Mouse (Mus musculus) bone marrow macrophage, adult 2 months (primary cell): Measurements from ENCODE around the gene Lama1. TPM values are rescaled to one million over a fixed set of nuclear protein-coding genes. Genes with fewer than 3 reads are reported as not detected.
"Not testable (repeated sequence)": the region's sequence is repeated elsewhere in the genome, so short reads cannot be mapped to it uniquely, and the experiment has no call there.

Source experiments
- H3K27ac ChIP-seq: 2 replicates; pipeline ENCODE4 v1.5.1; 2012; ENCODE audit warnings: low read depth, low read length; ENCODE audit not compliant: insufficient read depth
- H3K4me1 ChIP-seq: 2 replicates; pipeline ENCODE4 v1.6.1; 2012; ENCODE audit warnings: low read length; ENCODE audit not compliant: control insufficient read depth, insufficient read depth
- H3K4me3 ChIP-seq: 2 replicates; pipeline ENCODE4 v1.5.1; 2012; ENCODE audit warnings: mild to moderate bottlenecking, low read length, moderate library complexity; ENCODE audit not compliant: insufficient read depth
- CTCF ChIP-seq: IDR thresholded peaks from 2 replicates; pipeline ENCODE4 v1.5.1; 2012; ENCODE audit warnings: low read depth, mild to moderate bottlenecking, low read length, moderate library complexity
- POLR2A ChIP-seq: IDR thresholded peaks from 2 replicates; pipeline ENCODE4 v1.6.1; 2012; ENCODE audit warnings: mild to moderate bottlenecking, low read depth, low read length, borderline replicate concordance
- polyA plus RNA-seq: library from polyadenylated mRNA; stranded (reverse); fragments of >200 nt; gene quantifications from 2 replicates; pipeline ENCODE4 v1.2.4, GENCODE M21; 2012; ENCODE audit not compliant: missing spikeins, insufficient read depth, insufficient read length

Gene Lama1
- polyA plus RNA-seq, 1 experiment, result not detected

DNA sequence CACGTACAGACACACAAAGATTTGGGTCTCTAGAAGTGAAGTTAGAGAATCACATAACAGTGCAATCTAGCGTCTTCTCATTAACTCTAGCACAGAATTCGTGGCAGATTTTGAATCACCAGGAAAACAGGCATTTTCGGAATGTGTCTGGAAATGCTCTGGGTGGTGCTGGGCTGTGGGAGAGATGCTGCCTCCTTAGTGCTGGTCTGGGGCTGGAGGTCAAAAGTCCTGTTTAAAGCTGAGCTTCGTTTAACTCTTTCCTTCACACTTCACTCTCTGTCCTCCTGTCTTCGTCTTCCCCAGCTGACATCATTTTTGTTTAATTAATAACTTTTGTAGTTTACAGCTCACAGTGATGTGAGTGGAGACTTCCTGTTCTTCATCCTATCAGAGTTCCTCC is 38.7 kb downstream of the Lama1 start:
- Histone ChIP-seq H3K4me3 (no peak overlapping the region), H3K4me1 (no peaks in the 10 kb centered on the region), H3K27ac (no peak overlapping the region)
- TF ChIP-seq CTCF (no peak), POLR2A (no peak)

GRCm38 (mm10) chr17:67741229-67741628 is 44.2 kb downstream of the Lama1 start:
- H3K4me1 ChIP-seq, result not testable (repeated sequence)

DNA sequence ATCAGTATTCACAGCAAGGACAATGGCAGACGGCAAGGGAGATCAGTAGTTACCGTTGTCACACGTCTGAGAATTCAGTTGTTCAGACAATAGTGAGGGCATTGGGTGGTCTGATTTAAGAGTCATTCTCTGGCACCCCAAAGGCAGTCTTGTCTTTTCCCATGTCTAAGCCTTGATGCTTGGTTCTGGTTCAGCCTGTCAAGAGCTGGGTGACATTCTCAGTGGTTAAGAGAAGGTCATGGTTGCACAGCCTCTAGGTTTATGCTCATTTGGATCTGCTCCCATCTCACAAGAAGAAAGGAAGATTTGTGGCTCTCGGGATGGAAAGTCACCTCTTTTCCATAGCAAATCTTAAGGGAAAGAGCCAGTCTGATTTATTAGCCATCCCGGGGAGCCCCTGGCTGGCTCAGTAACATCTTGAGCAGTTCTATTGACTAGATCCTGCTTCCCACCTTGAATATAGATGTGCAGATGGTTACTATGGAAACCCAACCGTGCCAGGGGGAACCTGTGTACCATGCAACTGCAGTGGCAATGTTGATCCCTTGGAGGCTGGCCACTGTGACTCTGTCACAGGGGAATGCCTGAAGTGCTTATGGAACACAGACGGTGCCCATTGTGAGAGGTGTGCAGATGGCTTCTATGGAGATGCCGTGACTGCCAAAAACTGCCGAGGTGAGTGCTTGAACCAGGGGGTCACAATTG is 67.3 kb downstream of the Lama1 start:
- no peak overlapping the region for H3K27ac ChIP-seq
- no peaks in the 10 kb centered on the region for H3K4me1 ChIP-seq
- TF ChIP-seq POLR2A (no peak), CTCF (no peak)
- no peak overlapping the region for H3K4me3 ChIP-seq

More at GRCm38 (mm10) chr17:67741229-67741628, 44.2 kb downstream of the Lama1 start:
- H3K27ac ChIP-seq, H3K4me3 ChIP-seq: not testable (repeated sequence)

DNA sequence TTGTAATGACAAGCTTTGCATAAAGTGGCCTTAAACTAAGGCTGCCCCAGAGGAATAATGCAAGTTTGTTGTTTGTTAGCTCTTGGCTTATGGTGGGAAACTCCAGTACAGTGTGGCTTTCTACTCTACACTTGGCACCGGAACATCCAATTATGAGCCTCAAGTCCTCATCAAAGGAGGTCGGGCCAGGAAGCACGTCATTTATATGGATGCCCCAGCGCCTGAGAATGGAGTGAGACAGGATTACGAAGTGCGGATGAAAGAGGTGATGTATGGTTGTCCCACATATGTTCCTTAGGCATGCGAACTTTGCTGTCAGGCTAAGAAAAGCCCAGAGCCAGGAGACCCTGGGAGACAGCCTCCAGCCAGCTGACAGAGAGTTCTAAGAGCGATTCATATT is 76.5 kb downstream of the Lama1 start:
- H3K27ac ChIP-seq, result no peak overlapping the region
- no peak overlapping the region for H3K4me3 ChIP-seq
- H3K4me1 ChIP-seq, result no peaks in the 10 kb centered on the region
- no peak for TF ChIP-seq CTCF
- TF ChIP-seq POLR2A, result no peak

GRCm38 (mm10) chr17:67776764-67777163 is 79.7 kb downstream of the Lama1 start:
- no peak for TF ChIP-seq POLR2A
- no peak for TF ChIP-seq CTCF
- Histone ChIP-seq H3K4me1 (no peaks in the 10 kb centered on the region), H3K4me3 (no peak overlapping the region), H3K27ac (no peak overlapping the region)

DNA sequence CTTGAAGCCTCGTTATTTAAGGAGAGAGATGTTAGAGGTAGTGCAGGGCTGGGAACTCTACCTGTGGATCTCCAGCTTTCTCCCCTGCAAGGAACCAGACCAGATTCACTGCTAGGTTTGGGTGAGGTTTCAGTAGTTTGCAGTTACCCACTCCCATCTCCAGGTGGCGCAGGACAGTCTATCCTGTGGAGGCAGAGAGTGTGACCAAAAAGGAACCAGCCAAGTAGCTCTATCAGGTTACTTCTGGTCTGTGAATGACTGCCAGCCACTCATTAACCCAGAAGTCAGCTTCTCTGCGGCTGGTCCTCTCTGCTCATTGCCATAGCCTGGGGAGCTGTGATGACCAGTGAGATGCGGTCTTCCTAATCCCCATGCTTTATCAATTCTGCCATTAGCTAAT is 82.8 kb downstream of the Lama1 start:
- Histone ChIP-seq H3K4me3 (no peak overlapping the region), H3K27ac (no peak overlapping the region)
- no peak for TF ChIP-seq CTCF
- no peak for TF ChIP-seq POLR2A

GRCm38 (mm10) chr17:67791091-67791490 is 94.0 kb downstream of the Lama1 start:
- no peak for TF ChIP-seq POLR2A
- no peak for TF ChIP-seq CTCF
- no peak overlapping the region for H3K4me3 ChIP-seq
- no peak overlapping the region for H3K27ac ChIP-seq
- no peaks in the 10 kb centered on the region for H3K4me1 ChIP-seq

More for the DNA sequence above, 82.8 kb downstream of the Lama1 start:
- no peaks in the 10 kb centered on the region for H3K4me1 ChIP-seq

GRCm38 (mm10) chr17:67809171-67809570 is 112.1 kb downstream of the Lama1 start:
- no peaks in the 10 kb centered on the region for H3K4me1 ChIP-seq
- TF ChIP-seq CTCF, result no peak
- TF ChIP-seq POLR2A, result no peak
- no peak overlapping the region for H3K27ac ChIP-seq
- H3K4me3 ChIP-seq, result no peak overlapping the region

GRCm38 (mm10) chr17:67813666-67814065 is 116.6 kb downstream of the Lama1 start:
- Histone ChIP-seq H3K4me3 (no peak overlapping the region), H3K4me1 (no peaks in the 10 kb centered on the region), H3K27ac (no peak overlapping the region)
- TF ChIP-seq POLR2A (no peak), CTCF (no peak)

DNA sequence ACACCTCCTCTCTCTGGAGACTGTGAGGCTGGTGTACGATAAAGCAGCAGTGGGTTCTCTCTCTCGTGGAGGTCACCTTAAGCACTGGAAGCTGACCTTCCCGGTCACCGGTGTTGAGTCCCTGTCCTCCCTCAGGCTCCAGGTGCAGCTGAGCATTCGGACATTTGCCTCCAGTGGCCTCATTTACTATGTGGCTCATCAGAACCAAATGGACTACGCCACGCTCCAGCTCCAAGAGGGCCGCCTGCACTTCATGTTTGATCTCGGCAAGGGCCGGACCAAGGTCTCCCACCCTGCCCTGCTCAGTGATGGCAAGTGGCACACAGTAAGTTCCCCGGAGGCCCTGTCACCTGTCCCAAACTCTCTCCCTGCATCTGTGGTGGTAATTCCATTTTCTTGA is 118.7 kb downstream of the Lama1 start:
- Histone ChIP-seq H3K4me3 (no peak overlapping the region), H3K4me1 (no peaks in the 10 kb centered on the region), H3K27ac (no peak overlapping the region)
- TF ChIP-seq POLR2A (no peak), CTCF (no peak)

DNA sequence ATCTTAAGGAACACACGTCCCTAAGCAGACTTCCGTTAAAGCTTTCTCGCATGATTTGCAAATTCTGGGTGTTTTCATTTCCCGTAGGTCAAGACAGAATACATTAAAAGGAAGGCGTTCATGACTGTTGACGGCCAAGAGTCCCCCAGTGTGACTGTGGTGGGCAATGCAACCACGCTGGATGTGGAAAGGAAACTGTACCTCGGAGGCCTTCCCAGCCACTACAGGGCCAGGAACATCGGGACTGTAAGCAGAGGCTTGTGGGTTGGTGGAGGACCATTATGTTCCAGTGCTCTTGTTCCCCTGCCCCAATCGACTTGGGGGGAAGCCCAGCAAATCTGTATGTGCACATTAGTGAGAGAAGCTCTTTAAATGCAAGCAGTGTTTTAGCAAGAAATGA is 119.9 kb downstream of the Lama1 start:
- H3K4me3 ChIP-seq, result no peak overlapping the region
- H3K27ac ChIP-seq, result no peak overlapping the region
- no peak for TF ChIP-seq CTCF
- TF ChIP-seq POLR2A, result no peak
- no peaks in the 10 kb centered on the region for H3K4me1 ChIP-seq
